Mouse (Mus musculus): ENCODE results near the gene Gkn1.

The Gkn1 gene

DNA sequence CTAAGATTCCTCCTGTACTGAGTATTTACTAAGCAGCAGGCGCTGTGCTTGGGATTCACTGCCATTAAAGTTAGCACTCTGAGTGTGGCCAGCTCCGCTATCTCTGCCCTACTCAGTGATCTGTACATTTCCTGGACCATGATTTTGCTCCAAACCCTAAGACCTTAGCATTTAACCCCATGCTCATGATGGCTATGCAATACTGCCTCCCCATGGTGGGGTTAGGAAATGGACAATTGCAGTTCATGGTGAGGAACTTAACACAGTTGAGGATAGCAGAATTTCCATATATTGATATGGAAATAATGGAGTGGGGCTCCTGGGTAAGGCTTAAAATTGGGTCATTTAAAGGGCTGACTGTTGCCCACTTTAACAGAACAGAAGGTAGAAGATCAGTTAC is 27.4 kb downstream of the Gkn1 start:
- DNase-seq (ENCODE audit: low spot score): peak; percentile 48

DNA sequence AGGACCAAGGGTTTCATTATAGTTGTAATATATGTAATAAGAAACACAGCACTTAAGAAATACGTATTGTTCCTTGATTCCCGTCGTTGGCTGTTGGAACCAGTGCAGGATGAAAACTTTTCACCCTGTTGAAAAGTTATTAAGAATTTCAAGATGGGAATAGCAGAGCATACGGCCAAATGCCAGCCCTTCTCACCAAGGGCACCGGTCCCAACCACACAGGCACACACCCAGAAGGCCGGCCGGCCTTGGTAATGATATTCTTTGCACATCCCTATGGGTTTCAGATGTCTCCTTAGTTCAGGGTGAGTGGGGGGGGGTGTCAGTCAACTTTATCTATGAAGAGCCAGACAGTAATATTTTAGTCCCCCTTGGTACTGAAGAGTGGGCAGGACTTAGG is 32.1 kb downstream of the Gkn1 start:
- DNase-seq (ENCODE audit: low spot score): no peak

DNA sequence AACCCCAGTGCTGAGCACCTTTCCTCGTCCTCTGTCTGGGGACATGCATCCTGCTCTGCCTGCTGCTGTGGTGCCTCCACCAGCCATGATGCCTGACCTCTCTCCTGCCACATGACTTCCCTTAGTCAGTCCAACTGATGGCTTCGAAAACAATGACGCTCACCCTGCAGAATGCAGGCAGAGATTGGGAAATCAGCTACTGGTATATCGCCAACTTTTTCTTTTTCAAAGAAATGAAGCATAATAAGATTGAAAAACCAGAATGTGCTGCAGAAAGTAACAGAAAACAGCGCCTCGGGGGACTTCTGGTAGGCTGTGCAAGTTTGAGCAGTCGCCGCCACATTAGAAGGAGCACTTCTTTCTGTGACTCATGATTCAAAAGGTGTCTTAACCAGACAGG is 33.8 kb downstream of the Gkn1 start:
- DNase-seq (ENCODE audit: low spot score): no peak

DNA sequence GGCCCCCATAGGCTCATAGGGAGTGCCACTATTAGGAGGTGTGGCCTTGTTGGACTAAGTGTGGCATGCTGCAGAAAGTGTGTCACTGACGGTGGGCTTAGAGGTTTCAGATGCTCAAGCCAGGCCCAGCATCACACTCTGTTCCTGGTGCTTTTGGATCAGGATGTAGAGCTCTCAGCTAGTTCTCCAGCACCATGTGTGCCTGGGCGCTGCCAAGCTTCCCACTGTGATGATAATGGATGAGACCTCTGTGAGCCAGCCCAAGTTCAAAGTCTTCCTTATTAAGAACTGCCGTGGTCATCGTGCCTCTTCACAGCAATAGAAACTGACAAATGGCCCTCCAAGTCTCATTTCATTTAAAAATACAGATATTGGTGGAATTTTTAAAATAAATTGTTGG is 38.0 kb downstream of the Gkn1 start:
- DNase-seq (ENCODE audit: low spot score): no peak

DNA sequence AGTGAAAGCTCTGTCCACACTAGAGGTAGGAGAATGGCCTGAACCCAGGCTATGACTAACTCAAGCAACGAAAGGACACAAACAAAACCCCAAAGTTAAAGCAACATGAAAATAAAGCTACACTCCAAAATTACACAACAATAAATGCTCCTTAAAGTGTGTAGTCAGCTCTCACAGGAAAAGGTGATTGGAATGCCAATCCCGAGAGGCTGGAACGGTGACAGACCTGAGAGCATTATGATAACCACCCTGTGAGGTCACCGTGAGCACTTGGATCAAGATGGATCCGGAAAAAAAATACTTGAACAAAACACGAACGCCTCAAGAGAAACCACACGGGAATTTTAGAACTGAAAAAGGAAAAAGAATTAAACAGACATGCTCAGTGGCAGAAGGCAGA is 46.3 kb downstream of the Gkn1 start:
- no peak for DNase-seq (ENCODE audit: low spot score)

DNA sequence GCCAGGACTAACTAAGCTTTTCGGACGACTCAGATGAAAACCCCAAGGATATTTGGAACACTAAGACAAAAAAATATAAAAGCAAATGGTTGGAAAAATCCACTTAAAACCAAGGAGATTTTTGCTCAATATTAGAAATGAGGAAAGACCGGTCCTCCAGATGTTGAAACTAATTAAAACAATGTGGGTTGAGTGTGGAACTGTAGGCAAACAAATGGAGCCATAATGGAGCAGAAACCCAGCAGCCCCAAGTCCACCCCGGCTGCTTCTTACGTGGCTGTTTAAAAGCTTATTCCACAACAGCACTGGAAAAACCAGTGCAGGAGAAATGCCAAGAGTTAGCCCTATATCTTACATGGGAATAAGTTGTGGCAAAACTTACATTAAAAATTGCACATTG is 48.0 kb downstream of the Gkn1 start:
- no peak for DNase-seq (ENCODE audit: low spot score)

DNA sequence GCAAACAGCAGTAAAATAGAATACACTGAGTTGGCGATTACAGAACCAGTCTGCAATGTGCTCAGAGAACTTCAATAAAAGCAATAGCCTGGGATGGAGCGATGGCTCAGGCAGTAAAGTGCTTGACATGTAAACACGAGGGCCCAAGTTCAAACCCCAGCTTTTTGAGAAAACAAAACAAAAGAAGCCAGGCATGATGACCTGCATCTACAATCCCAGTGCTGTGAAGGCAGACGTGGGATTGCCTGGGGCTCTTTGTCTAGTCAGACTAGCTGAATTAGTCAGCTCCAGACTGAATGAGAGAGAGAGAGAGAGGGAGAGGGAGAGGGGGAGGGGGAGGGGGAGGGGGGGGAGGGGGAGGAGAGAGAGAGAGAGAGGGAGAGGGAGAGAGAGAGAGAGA is 48.8 kb downstream of the Gkn1 start:
- no peak for DNase-seq (ENCODE audit: low spot score)
